Mouse (Mus musculus): ENCODE measurements around the gene Scpep1.
"Not testable (repeated sequence)": the region's sequence is repeated elsewhere in the genome, so short reads cannot be mapped to it uniquely, and the experiment has no call there.

Scpep1 gene

DNA sequence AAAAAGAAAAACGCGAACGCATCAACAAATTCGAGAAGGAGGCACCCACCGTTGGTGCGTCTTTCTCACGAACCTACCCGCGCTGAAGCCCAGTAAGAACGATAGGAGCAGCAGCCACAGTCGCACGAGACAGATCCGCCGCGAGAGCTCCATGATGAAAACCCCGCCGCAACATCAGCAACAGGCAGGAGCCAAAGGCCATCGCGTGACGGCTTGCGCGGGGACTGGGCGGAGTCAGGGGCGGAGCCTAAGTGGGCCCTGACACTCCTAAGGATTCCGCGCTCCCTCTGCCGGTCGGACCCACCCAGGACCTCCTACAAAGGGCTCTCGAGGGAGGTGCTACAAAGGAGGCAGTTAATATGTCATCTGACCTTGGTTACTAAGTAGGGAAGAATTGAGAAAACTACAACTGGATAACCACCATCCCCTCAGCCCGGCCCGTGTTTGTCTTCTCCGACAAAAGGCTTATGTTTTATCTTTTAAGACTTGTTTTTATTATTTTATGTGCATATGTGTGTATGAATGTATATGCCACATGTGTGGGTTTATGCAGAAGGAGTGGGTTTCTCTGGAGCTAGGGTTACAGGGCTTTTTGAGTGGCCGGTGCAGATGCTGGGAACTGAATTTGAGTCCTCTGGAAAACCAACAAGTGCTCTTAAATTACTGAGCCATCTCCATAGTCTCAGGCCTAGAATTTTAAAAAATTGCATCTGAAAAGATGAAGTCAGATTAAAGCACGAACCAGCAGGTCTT is at the start of gene Scpep1:
Gene Scpep1, minus strand, starts transcription at position 249 of the 753 bp plus-strand sequence.
- peak; percentile 94 for DNase-seq (ENCODE audit: low spot score)

- no peak for DNase-seq (ENCODE audit: low spot score)
These were observed 48.5 kb upstream of the Scpep1 start for GRCm38 (mm10) chr11:89003726-89004125.

- DNase-seq (ENCODE audit: low spot score), result no peak
These were observed 47.8 kb upstream of the Scpep1 start for GRCm38 (mm10) chr11:89003078-89003477.

GRCm38 (mm10) chr11:89002621-89003020 is 47.4 kb upstream of the Scpep1 start:
- no peak for DNase-seq (ENCODE audit: low spot score)

DNA sequence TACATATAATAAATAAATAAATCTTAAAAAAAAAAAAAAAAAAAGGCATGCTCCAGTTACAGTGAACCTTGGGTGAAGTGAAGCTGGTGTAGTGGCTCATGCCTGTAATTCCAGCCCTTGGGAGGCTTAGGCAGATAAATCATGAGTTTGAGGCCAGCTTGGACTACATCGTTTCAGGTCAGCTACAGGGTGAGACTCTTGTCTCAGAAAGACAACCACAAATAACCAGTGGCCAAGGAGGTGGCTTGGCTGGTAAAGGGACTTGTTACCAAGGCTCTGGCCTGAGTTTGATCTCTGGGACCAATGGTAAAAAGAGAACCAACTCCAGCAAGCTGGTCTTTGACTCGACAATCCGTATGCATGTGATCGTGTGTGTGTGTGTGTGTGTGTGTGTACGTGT is 46.8 kb upstream of the Scpep1 start:
- DNase-seq (ENCODE audit: low spot score), result no peak

- DNase-seq (ENCODE audit: low spot score), result no peak
These were observed 46.3 kb upstream of the Scpep1 start for GRCm38 (mm10) chr11:89001569-89001968.

DNA sequence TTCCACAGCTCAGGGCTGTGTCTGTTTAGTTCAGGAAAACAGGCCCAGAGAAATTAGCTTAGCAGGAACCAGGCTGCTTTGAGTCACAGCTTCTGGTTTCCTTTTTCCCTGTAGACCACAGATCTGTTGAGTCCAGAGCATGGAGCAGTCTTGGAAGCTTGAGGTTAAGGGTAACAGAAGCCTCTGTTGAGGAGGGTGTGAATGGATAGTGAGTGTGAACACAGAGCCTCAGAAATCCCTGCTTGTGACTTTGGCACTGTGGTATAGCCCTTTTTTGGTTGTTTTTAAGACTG is 45.2 kb upstream of the Scpep1 start:
- DNase-seq (ENCODE audit: low spot score), result no peak

- DNase-seq (ENCODE audit: low spot score), result no peak
These were observed 44.7 kb upstream of the Scpep1 start for GRCm38 (mm10) chr11:88999723-89000526.

GRCm38 (mm10) chr11:88998974-88999722 is 43.9 kb upstream of the Scpep1 start, which contains the start of gene Trim25:
Trim25 (plus strand) TSS chr11:88999376.
- DNase-seq (ENCODE audit: low spot score), result peak; percentile 91

DNA sequence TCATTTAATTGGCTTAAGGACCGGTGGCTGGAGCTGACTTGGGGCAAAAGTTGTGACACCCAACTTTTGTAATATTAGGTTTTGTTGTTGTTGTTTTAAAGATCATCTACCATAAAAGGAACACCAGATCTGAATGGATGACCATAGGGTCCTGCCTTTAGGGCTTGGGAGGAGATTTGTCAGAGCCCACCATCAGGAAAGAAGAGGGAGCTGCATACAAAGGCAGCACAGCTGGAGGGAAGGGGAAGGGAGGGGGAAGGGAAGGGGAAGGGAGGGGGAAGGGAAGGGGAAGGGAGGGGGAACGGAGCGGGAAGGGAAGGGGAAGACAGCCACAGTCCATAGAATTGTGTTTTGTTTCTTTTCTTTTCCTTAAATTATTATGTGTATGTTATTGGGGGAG is 43.1 kb upstream of the Scpep1 start:
- DNase-seq (ENCODE audit: low spot score), result no peak

DNA sequence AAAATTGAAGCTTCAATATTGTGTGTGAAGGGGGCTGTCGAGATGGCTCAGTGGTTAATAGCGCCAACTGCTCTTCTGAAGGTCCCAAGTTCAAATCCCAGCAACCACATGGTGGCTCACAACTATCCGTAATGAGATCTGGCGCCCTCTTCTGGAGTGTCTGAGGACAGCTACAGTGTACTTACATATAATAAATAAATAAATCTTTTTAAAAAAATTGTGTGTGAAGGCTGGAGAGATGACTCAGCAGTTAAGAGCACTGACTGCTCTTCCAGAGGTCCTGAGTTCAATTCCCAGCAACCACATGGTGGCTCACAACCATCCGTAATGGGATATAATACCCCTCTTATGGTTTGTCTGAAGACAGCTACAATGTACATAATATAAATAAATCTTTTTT is 42.1 kb upstream of the Scpep1 start:
- not testable (repeated sequence) for DNase-seq (ENCODE audit: low spot score)

GRCm38 (mm10) chr11:88996427-88996826 is 41.2 kb upstream of the Scpep1 start:
- DNase-seq (ENCODE audit: low spot score), result no peak

GRCm38 (mm10) chr11:88995616-88996015 is 40.4 kb upstream of the Scpep1 start:
- DNase-seq (ENCODE audit: low spot score), result no peak

- DNase-seq (ENCODE audit: low spot score), result no peak
These were observed 39.2 kb upstream of the Scpep1 start for GRCm38 (mm10) chr11:88994492-88994891.

GRCm38 (mm10) chr11:88993625-88994024 is 38.4 kb upstream of the Scpep1 start:
- DNase-seq (ENCODE audit: low spot score), result no peak

- no peak for DNase-seq (ENCODE audit: low spot score)
These were observed 37.9 kb upstream of the Scpep1 start for GRCm38 (mm10) chr11:88993186-88993585.

DNA sequence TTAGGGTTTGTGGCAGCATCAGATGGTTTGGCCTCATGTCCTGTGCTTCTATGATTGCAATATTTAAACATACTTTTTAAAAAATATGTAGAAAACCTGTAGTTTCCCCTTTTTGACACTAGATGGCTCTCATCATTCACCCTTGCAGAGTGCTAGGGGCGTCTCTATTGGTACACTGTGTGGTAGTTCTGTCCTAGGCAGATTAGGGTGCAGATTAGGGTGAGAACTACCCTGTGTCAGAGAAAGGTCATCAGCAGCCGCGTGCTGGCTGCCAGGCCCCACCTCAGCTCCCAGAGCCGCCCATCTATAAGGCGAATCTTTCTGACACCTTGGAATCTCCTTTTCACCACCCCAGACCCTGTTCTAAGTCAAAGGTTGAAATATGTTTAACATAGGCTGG is 34.3 kb upstream of the Scpep1 start:
- DNase-seq (ENCODE audit: low spot score), result no peak

DNA sequence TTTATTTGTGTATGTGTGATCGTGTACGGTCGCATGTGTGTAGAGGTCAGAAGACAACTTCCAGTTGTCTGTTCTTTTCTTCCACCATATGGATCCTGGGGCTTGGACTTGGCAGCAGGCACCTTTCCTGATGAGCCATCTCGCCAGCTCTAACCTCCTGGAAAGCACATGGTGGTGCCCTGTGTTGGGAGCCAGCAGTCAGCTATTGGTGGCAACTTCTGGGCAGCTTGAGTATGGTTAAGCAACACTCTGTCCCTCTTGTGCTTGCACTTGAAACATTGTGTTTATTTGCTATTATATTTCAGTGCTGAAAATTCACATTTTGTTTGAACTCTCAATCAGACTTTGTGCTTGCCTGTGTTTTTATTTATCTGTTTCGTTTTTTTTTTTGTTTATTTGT is 33.7 kb upstream of the Scpep1 start:
- no peak for DNase-seq (ENCODE audit: low spot score)

GRCm38 (mm10) chr11:88986616-88987015 is 31.4 kb upstream of the Scpep1 start:
- DNase-seq (ENCODE audit: low spot score), result no peak

- DNase-seq (ENCODE audit: low spot score), result no peak
These were observed 26.1 kb upstream of the Scpep1 start for GRCm38 (mm10) chr11:88981337-88981736.

GRCm38 (mm10) chr11:88977188-88977587 is 21.9 kb upstream of the Scpep1 start:
- no peak for DNase-seq (ENCODE audit: low spot score)

GRCm38 (mm10) chr11:88976320-88976719 is 21.1 kb upstream of the Scpep1 start:
- DNase-seq (ENCODE audit: low spot score), result no peak
